ENCODE assay signal across 17 mouse cellular contexts in the genomic region with DNA sequence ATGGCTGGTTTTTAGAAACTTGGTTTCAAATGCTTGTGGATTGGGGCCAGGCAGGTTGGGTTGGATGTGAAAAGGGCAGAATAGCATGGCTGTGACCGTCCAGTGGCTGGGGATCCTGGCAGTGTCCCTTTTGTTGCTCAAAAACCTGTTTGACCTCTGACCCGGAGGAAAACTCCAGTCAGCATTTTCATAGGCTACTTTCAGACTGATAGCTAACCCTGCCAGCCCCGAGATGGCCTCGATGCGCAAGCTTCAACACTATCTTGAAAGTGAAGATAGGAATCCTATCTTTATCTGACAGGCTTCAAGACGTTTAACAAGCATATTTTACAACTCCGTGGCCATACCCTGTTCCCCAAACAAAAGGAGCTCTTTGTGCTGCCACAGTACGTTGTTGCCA. TPM values are rescaled to one million over a fixed set of nuclear protein-coding genes. Genes with fewer than 3 reads are reported as not detected.
A peak's percentile ranks its signal among the peaks of the same experiment; 100 is the strongest.
DNase-seq lines count a peak whose midpoint lies in the region; ATAC-seq lines count a peak whose summit lies in the region.
"Had no signal": no experiment of that assay in that cellular context is flagged by ENCODE, and none has a peak within 500 bp of the region (broad histone marks: within the 10 kb centered on the region; RNA-seq: fewer than 3 reads in every experiment).

No protein-coding gene starts in this region.

- no peaks in the 10 kb centered on the region for H3K9me3 ChIP-seq in heart, embryonic 12.5 days (replicated peaks)
- H3K9me3 ChIP-seq in midbrain, embryonic 13.5 days, result no peaks in the 10 kb centered on the region
- no peaks in the 10 kb centered on the region for H3K9me3 ChIP-seq in midbrain, embryonic 10.5 days (replicated peaks)
- no peaks in the 10 kb centered on the region for H3K9me3 ChIP-seq in liver, embryonic 12.5 days (replicated peaks)
- H3K9me3 ChIP-seq: limb, embryonic 15.5 days; midbrain, embryonic 12.5 days; neural tube, embryonic 12.5 days had no signal

- 49% methylated on average over 8 of the region's 8 CpGs for WGBS in heart, embryonic 12.5 days
- WGBS in midbrain, embryonic 13.5 days, result 67% methylated on average over 8 of the region's 8 CpGs
- WGBS in midbrain, embryonic 10.5 days, result 70% methylated on average over 8 of the region's 8 CpGs
- WGBS in liver, embryonic 12.5 days (ENCODE audit: insufficient replicate concordance), result 48% methylated on average over 8 of the region's 8 CpGs

- peaks cover 62% of the 10 kb centered on the region for H3K36me3 ChIP-seq in heart, embryonic 12.5 days
- H3K36me3 ChIP-seq in midbrain, embryonic 13.5 days, result peaks cover 46% of the 10 kb centered on the region
- peaks cover 58% of the 10 kb centered on the region for H3K36me3 ChIP-seq in midbrain, embryonic 10.5 days
- peaks cover 64% of the 10 kb centered on the region for H3K36me3 ChIP-seq in liver, embryonic 12.5 days

- H3K4me1 ChIP-seq in heart, embryonic 12.5 days (replicated peaks), result peaks cover 11% of the 10 kb centered on the region
- H3K4me1 ChIP-seq in midbrain, embryonic 13.5 days (replicated peaks), result peaks cover 16% of the 10 kb centered on the region
- H3K4me1 ChIP-seq in midbrain, embryonic 10.5 days, result peaks cover 32% of the 10 kb centered on the region
- peaks cover 44% of the 10 kb centered on the region for H3K4me1 ChIP-seq in liver, embryonic 12.5 days

- H3K4me2 ChIP-seq in heart, embryonic 12.5 days, result no peak overlapping the region
- H3K4me2 ChIP-seq in midbrain, embryonic 13.5 days (replicated peaks), result no peak overlapping the region
- no peak overlapping the region for H3K4me2 ChIP-seq in liver, embryonic 12.5 days

- H3K27me3 ChIP-seq in heart, embryonic 12.5 days (replicated peaks), result no peaks in the 10 kb centered on the region
- no peaks in the 10 kb centered on the region for H3K27me3 ChIP-seq in midbrain, embryonic 13.5 days
- no peaks in the 10 kb centered on the region for H3K27me3 ChIP-seq in midbrain, embryonic 10.5 days (ENCODE audit: low read depth, poor library complexity, severe bottlenecking)
- no peaks in the 10 kb centered on the region for H3K27me3 ChIP-seq in liver, embryonic 12.5 days (replicated peaks)
- H3K27me3 ChIP-seq: limb, embryonic 15.5 days; midbrain, embryonic 12.5 days; neural tube, embryonic 12.5 days; Patski had no signal

- H3K9ac ChIP-seq in heart, embryonic 12.5 days, result 0 out of 2 replicates have a peak overlapping the region, but pooled peaks have one; percentile 38
- 0 out of 2 replicates have a peak overlapping the region, but pooled peaks have one; percentile 57 for H3K9ac ChIP-seq in midbrain, embryonic 13.5 days (replicated peaks)
- no peak overlapping the region for H3K9ac ChIP-seq in liver, embryonic 12.5 days
- H3K9ac ChIP-seq: limb, embryonic 15.5 days had no signal

- no peak for DNase-seq in heart, postnatal 36 days
- DNase-seq in midbrain, embryonic 10.5 days (ENCODE audit: low spot score), result no peak
- no peak for DNase-seq in natural killer cell, adult 2 months (ENCODE audit: low spot score in 2 of 2)
- DNase-seq: adrenal gland, postnatal 36 days; cerebellum, postnatal 14 days; heart, postnatal 10 days; lung, postnatal 14 days; right cerebral cortex, postnatal 14 days; thymus, postnatal 4 days had no signal

- no peak overlapping the region for H3K4me3 ChIP-seq in heart, embryonic 12.5 days
- no peak overlapping the region for H3K4me3 ChIP-seq in midbrain, embryonic 13.5 days (replicated peaks)
- H3K4me3 ChIP-seq in midbrain, embryonic 10.5 days, result no peak overlapping the region
- H3K4me3 ChIP-seq in liver, embryonic 12.5 days, result no peak overlapping the region

- intact Hi-C loops in heart, postnatal 36 days (cut with DNase I), result no loop called here

- no peak for ATAC-seq in heart, embryonic 12.5 days (ENCODE audit: insufficient number of reproducible peaks, low FRiP score)
- no peak for ATAC-seq in midbrain, embryonic 13.5 days
- ATAC-seq in liver, embryonic 12.5 days, result 0 out of 2 replicates have a peak, but pooled peaks have one; percentile 1
- no peak for ATAC-seq in megakaryocyte-erythroid progenitor cell, adult 5-6 weeks (replicated peaks; ENCODE audit: low FRiP score, low TSS enrichment, poor library complexity, severe bottlenecking)
- ATAC-seq: Patski had no signal

- peak overlapping the region; percentile 35; the same call in 1 of the 2 replicates for H3K27ac ChIP-seq in heart, embryonic 12.5 days (ENCODE audit: poor library complexity, severe bottlenecking)
- peak overlapping the region; percentile 12; the same call in 1 of the 2 replicates for H3K27ac ChIP-seq in midbrain, embryonic 13.5 days
- H3K27ac ChIP-seq in midbrain, embryonic 10.5 days (replicated peaks), result no peak overlapping the region
- H3K27ac ChIP-seq in liver, embryonic 12.5 days, result peak overlapping the region; percentile 57
- H3K27ac ChIP-seq: neural tube, embryonic 12.5 days had no signal

RNA-seq across cellular contexts. Expression of gene Slc2a1, which starts 28.8 kb away (rescaled TPM):
- polyA plus RNA-seq in heart, embryonic 12.5 days (2016; fragmentation: Nextera tagmentation; extraction: Ambion mirVana), result 330 and 331 TPM in 2 replicates
- total RNA-seq in heart, postnatal 36 days (2021), result 10 to 100 TPM in 1 of 2 experiments, 1 to 10 TPM in 1; 9.5 to 12.7 TPM
- 88.6 and 104 TPM in 2 replicates for polyA plus RNA-seq in midbrain, embryonic 13.5 days (2015; fragmentation: Nextera tagmentation; extraction: Ambion mirVana)
- 212 and 273 TPM in 2 replicates for polyA plus RNA-seq in midbrain, embryonic 10.5 days (2016; fragmentation: Nextera tagmentation; extraction: Ambion mirVana)
- polyA plus RNA-seq in liver, embryonic 12.5 days (2016; fragmentation: Nextera tagmentation; extraction: Ambion mirVana), result 309 TPM in 2 replicates
- total RNA-seq in megakaryocyte-erythroid progenitor cell, adult 5-6 weeks (2014; fragmentation: Nextera tagmentation), result 0.98 and 2.6 TPM in 2 replicates
- total RNA-seq in megakaryocyte-erythroid progenitor cell, adult 5-6 weeks (2017), result 2.1 and 5.0 TPM in 2 replicates

RNA-seq across cellular contexts. Expression of gene Zfp691, which starts 36.7 kb away (rescaled TPM):
- 8.3 and 11.5 TPM in 2 replicates for polyA plus RNA-seq in heart, embryonic 12.5 days (2016; fragmentation: Nextera tagmentation; extraction: Ambion mirVana)
- 10 to 100 TPM; 20.0 to 21.5 TPM for total RNA-seq in heart, postnatal 36 days (2021)
- 9.9 and 10.3 TPM in 2 replicates for polyA plus RNA-seq in midbrain, embryonic 13.5 days (2015; fragmentation: Nextera tagmentation; extraction: Ambion mirVana)
- polyA plus RNA-seq in midbrain, embryonic 10.5 days (2016; fragmentation: Nextera tagmentation; extraction: Ambion mirVana), result 13.1 and 13.3 TPM in 2 replicates
- 3.6 and 3.8 TPM in 2 replicates for polyA plus RNA-seq in liver, embryonic 12.5 days (2016; fragmentation: Nextera tagmentation; extraction: Ambion mirVana)
- 44.4 and 47.3 TPM in 2 replicates for total RNA-seq in megakaryocyte-erythroid progenitor cell, adult 5-6 weeks (2014; fragmentation: Nextera tagmentation)
- total RNA-seq in megakaryocyte-erythroid progenitor cell, adult 5-6 weeks (2017), result 6.5 and 8.1 TPM in 2 replicates

RNA-seq across cellular contexts. Expression of gene Ermap, which starts 52.5 kb away (rescaled TPM):
- polyA plus RNA-seq in heart, embryonic 12.5 days (2016; fragmentation: Nextera tagmentation; extraction: Ambion mirVana), result 22.9 and 26.7 TPM in 2 replicates
- total RNA-seq in heart, postnatal 36 days (2021), result under 1 TPM in 1 of 2 experiments, not detected in 1; 0.11 TPM
- 1.5 and 1.7 TPM in 2 replicates for polyA plus RNA-seq in midbrain, embryonic 13.5 days (2015; fragmentation: Nextera tagmentation; extraction: Ambion mirVana)
- polyA plus RNA-seq in midbrain, embryonic 10.5 days (2016; fragmentation: Nextera tagmentation; extraction: Ambion mirVana), result 8.2 and 9.7 TPM in 2 replicates
- 328 and 333 TPM in 2 replicates for polyA plus RNA-seq in liver, embryonic 12.5 days (2016; fragmentation: Nextera tagmentation; extraction: Ambion mirVana)
- 505 and 531 TPM in 2 replicates for total RNA-seq in megakaryocyte-erythroid progenitor cell, adult 5-6 weeks (2014; fragmentation: Nextera tagmentation)
- 220 and 292 TPM in 2 replicates for total RNA-seq in megakaryocyte-erythroid progenitor cell, adult 5-6 weeks (2017)
- polyA plus RNA-seq: Patski had no signal

RNA-seq across cellular contexts. Expression of gene Svbp, which starts 57.8 kb away (rescaled TPM):
- 127 TPM in 2 replicates for polyA plus RNA-seq in heart, embryonic 12.5 days (2016; fragmentation: Nextera tagmentation; extraction: Ambion mirVana)
- total RNA-seq in heart, postnatal 36 days (2021), result 10 to 100 TPM; 19.0 to 19.6 TPM
- 227 and 237 TPM in 2 replicates for polyA plus RNA-seq in midbrain, embryonic 13.5 days (2015; fragmentation: Nextera tagmentation; extraction: Ambion mirVana)
- 152 and 156 TPM in 2 replicates for polyA plus RNA-seq in midbrain, embryonic 10.5 days (2016; fragmentation: Nextera tagmentation; extraction: Ambion mirVana)
- 114 and 121 TPM in 2 replicates for polyA plus RNA-seq in liver, embryonic 12.5 days (2016; fragmentation: Nextera tagmentation; extraction: Ambion mirVana)
- total RNA-seq in megakaryocyte-erythroid progenitor cell, adult 5-6 weeks (2014; fragmentation: Nextera tagmentation), result 107 and 124 TPM in 2 replicates
- 47.7 and 52.9 TPM in 2 replicates for total RNA-seq in megakaryocyte-erythroid progenitor cell, adult 5-6 weeks (2017)

Comparison
In these comparisons a context has a peak if more than half of its experiments do, and no peak if none do; other contexts are left out.
1. RNA of gene Ermap, which starts 52.5 kb away (polyA plus RNA-seq): 328 to 333 TPM in liver, embryonic 12.5 days; 22.9 to 26.7 TPM in heart, embryonic 12.5 days, 8.2 to 9.7 TPM in midbrain, embryonic 10.5 days and 1.5 to 1.7 TPM in midbrain, embryonic 13.5 days; every median in the first group is over 10 times any median in the second.